Mouse (Mus musculus) E14TG2a.4 (cell line): Measurements from ENCODE around the gene 9430038I01Rik.

Source experiments
- CTCF ChIP-seq: conservative IDR thresholded peaks from 2 replicates; pipeline ENCODE4 v1.5.1; 2014; ENCODE audit warnings: low read length
- NANOG ChIP-seq: IDR thresholded peaks from 2 replicates; pipeline ENCODE4 v1.6.1; 2014; ENCODE audit warnings: borderline replicate concordance, low read length, mixed read lengths
- POU5F1 ChIP-seq: IDR thresholded peaks from 2 replicates; pipeline ENCODE4 v1.6.1; 2014; ENCODE audit warnings: low read length, borderline replicate concordance

GRCm38 (mm10) chr7:137366736-137367135 lies 43.8 kb downstream of the 9430038I01Rik start:
- TF ChIP-seq NANOG (no peak), CTCF (peak; percentile 9; the same call in 1 of the 2 replicates), POU5F1 (no peak)
